Mouse (Mus musculus): ENCODE results near the gene Usp45. TPM values are rescaled to one million over a fixed set of nuclear protein-coding genes. Genes with fewer than 3 reads are reported as not detected.
A peak's percentile ranks its signal among the peaks of the same experiment; 100 is the strongest.

Gene Usp45
- total RNA-seq, 2 experiments from 2014 or later = 49.7 to 51.8 TPM

GRCm38 (mm10) chr4:21810608-21811007 lies 43.7 kb downstream of the Usp45 start:
- no peak for DNase-seq (ENCODE audit: low spot score in 2 of 2)
- no peak overlapping the region for H3K27ac ChIP-seq
- TF ChIP-seq CTCF (conservative IDR thresholded peaks at IDR 0.05) = no peak
- H3K4me3 ChIP-seq = no peak overlapping the region

- Histone ChIP-seq H3K4me3 (no peak overlapping the region), H3K27ac (no peak overlapping the region)
- no peak for DNase-seq (ENCODE audit: low spot score in 2 of 2)
- TF ChIP-seq CTCF (conservative IDR thresholded peaks at IDR 0.05) = no peak
Measured at GRCm38 (mm10) chr4:21812635-21813034, 45.7 kb downstream of the Usp45 start.

- no peak overlapping the region for H3K27ac ChIP-seq
- peak; percentile 96 for TF ChIP-seq CTCF (conservative IDR thresholded peaks at IDR 0.05)
- H3K4me3 ChIP-seq = no peak overlapping the region
- peak; percentile 43 to 45 for DNase-seq (ENCODE audit: low spot score in 2 of 2)
Measured at GRCm38 (mm10) chr4:21814029-21814428, 47.1 kb downstream of the Usp45 start.

- no peak overlapping the region for H3K4me3 ChIP-seq
- no peak for DNase-seq (ENCODE audit: low spot score in 2 of 2)
- TF ChIP-seq CTCF (conservative IDR thresholded peaks at IDR 0.05) = no peak
- H3K27ac ChIP-seq = no peak overlapping the region
Measured at GRCm38 (mm10) chr4:21826616-21827015, 59.7 kb downstream of the Usp45 start.

GRCm38 (mm10) chr4:21832844-21833243 lies 65.9 kb downstream of the Usp45 start:
- DNase-seq (ENCODE audit: low spot score in 2 of 2) = no peak
- Histone ChIP-seq H3K4me3 (no peak overlapping the region), H3K27ac (no peak overlapping the region)
- TF ChIP-seq CTCF (conservative IDR thresholded peaks at IDR 0.05) = 0 out of 2 replicates have a peak, but pooled peaks have one; percentile 10

GRCm38 (mm10) chr4:21847481-21848286 lies 80.7 kb downstream of the Usp45 start, which contains the start of gene Pnisr:
Pnisr (plus strand) TSS chr4:21847583.
- H3K4me3 ChIP-seq = peak within 1 kb of the TSS; percentile 100

GRCm38 (mm10) chr4:21848287-21848630 lies 81.3 kb downstream of the Usp45 start:
- Histone ChIP-seq H3K4me3 (peak overlapping the region; percentile 100), H3K27ac (peak overlapping the region; percentile 99)
- no peak for TF ChIP-seq CTCF (conservative IDR thresholded peaks at IDR 0.05)
- peak; percentile 89 to 90 for DNase-seq (ENCODE audit: low spot score in 2 of 2)

More at GRCm38 (mm10) chr4:21847481-21848286, 80.7 kb downstream of the Usp45 start, which contains the start of gene Pnisr:
- TF ChIP-seq CTCF (conservative IDR thresholded peaks at IDR 0.05) = peak; percentile 96
- H3K27ac ChIP-seq = peak within 1 kb of the TSS; percentile 99
- peak; percentile 94 to 96 for DNase-seq (ENCODE audit: low spot score in 2 of 2)

GRCm38 (mm10) chr4:21857481-21857880 lies 90.5 kb downstream of the Usp45 start:
- DNase-seq (ENCODE audit: low spot score in 2 of 2) = no peak
- Histone ChIP-seq H3K27ac (0 out of 2 replicates have a peak overlapping the region, but pooled peaks have one; percentile 40), H3K4me3 (no peak overlapping the region)
- TF ChIP-seq CTCF (conservative IDR thresholded peaks at IDR 0.05) = no peak

- no peak for DNase-seq (ENCODE audit: low spot score in 2 of 2)
- Histone ChIP-seq H3K27ac (no peak overlapping the region), H3K4me3 (no peak overlapping the region)
- no peak for TF ChIP-seq CTCF (conservative IDR thresholded peaks at IDR 0.05)
Measured at GRCm38 (mm10) chr4:21865226-21865625, 98.3 kb downstream of the Usp45 start.

GRCm38 (mm10) chr4:21878776-21879175 lies 111.8 kb downstream of the Usp45 start:
- H3K4me3 ChIP-seq = peak overlapping the region; percentile 91
- no peak for DNase-seq (ENCODE audit: low spot score in 2 of 2)
- TF ChIP-seq CTCF (conservative IDR thresholded peaks at IDR 0.05) = no peak
- peak overlapping the region; percentile 90; the same call in 1 of the 2 replicates for H3K27ac ChIP-seq

- DNase-seq (ENCODE audit: low spot score in 2 of 2) = peak; percentile 89 to 91
- TF ChIP-seq CTCF (conservative IDR thresholded peaks at IDR 0.05) = no peak
- peak within 1 kb of the TSS; percentile 91 for H3K4me3 ChIP-seq
- H3K27ac ChIP-seq = peak within 1 kb of the TSS; percentile 90
Measured at GRCm38 (mm10) chr4:21879565-21880220, 112.7 kb downstream of the Usp45 start, which contains the start of gene Coq3. Coq3 (plus strand) TSS chr4:21879673.

- Histone ChIP-seq H3K27ac (no peak overlapping the region), H3K4me3 (no peak overlapping the region)
- no peak for DNase-seq (ENCODE audit: low spot score in 2 of 2)
- no peak for TF ChIP-seq CTCF (conservative IDR thresholded peaks at IDR 0.05)
Measured at GRCm38 (mm10) chr4:21882806-21883205, 115.8 kb downstream of the Usp45 start.

- no peak for DNase-seq (ENCODE audit: low spot score in 2 of 2)
- H3K4me3 ChIP-seq = no peak overlapping the region
- no peak overlapping the region for H3K27ac ChIP-seq
- no peak for TF ChIP-seq CTCF (conservative IDR thresholded peaks at IDR 0.05)
Measured at GRCm38 (mm10) chr4:21885831-21886230, 118.9 kb downstream of the Usp45 start.

Other genes with a start within 250 kb of the Usp45 start
- not detected for gene Prdm13, start 81.2 kb upstream of the Usp45 start, total RNA-seq (2021)
- gene Ccnc, start 39.5 kb upstream of the Usp45 start, total RNA-seq (2021) = 10 to 100 TPM; 35.2 to 37.9 TPM
- 10 to 100 TPM; 23.0 to 24.9 TPM for gene Tstd3, start 56 bp downstream of the Usp45 start, total RNA-seq (2021)
- 100 to 1,000 TPM; 222 to 250 TPM for gene Pnisr, start 80.4 kb downstream of the Usp45 start, total RNA-seq (2021)
- 10 to 100 TPM; 12.1 to 13.3 TPM for gene Coq3, start 112.5 kb downstream of the Usp45 start, total RNA-seq (2021)
- gene Faxc, start 164.2 kb downstream of the Usp45 start, total RNA-seq (2021) = 10 to 100 TPM; 49.5 to 52.4 TPM